Mouse (Mus musculus) E14TG2a.4 (cell line): ENCODE measurements around the gene Mia.

Source experiments
- CTCF ChIP-seq: conservative IDR thresholded peaks from 2 replicates; pipeline ENCODE4 v1.5.1; 2014; ENCODE audit warnings: low read length
- NANOG ChIP-seq: IDR thresholded peaks from 2 replicates; pipeline ENCODE4 v1.6.1; 2014; ENCODE audit warnings: borderline replicate concordance, low read length, mixed read lengths
- POU5F1 ChIP-seq: IDR thresholded peaks from 2 replicates; pipeline ENCODE4 v1.6.1; 2014; ENCODE audit warnings: low read length, borderline replicate concordance

GRCm38 (mm10) chr7:27160921-27161320 is 20.0 kb downstream of the Mia start:
- TF ChIP-seq CTCF: no peak
- no peak for TF ChIP-seq POU5F1
- no peak for TF ChIP-seq NANOG
